16 mouse cellular contexts compared by ENCODE assay signal in genomic region chr11:95264455-95265013, GRCm38 (mm10). TPM values are rescaled to one million over a fixed set of nuclear protein-coding genes. Genes with fewer than 3 reads are reported as not detected.
DNase-seq lines count a peak whose midpoint lies in the region; ATAC-seq and TF ChIP-seq lines count a peak whose summit lies in the region.
"Had no signal": no experiment of that assay in that cellular context is flagged by ENCODE, and none has a peak within 500 bp of the region (broad histone marks: within the 10 kb centered on the region; RNA-seq: fewer than 3 reads in every experiment).

No protein-coding gene starts in this region.

- no peaks in the 10 kb centered on the region for H3K9me3 ChIP-seq in heart, embryonic 15.5 days (replicated peaks)
- no peaks in the 10 kb centered on the region for H3K9me3 ChIP-seq in liver, postnatal 0 days (ENCODE audit: low read length)
- H3K9me3 ChIP-seq in liver, embryonic 12.5 days (replicated peaks) = no peaks in the 10 kb centered on the region
- H3K9me3 ChIP-seq in midbrain, embryonic 14.5 days (ENCODE audit: control insufficient read depth, low read length) = no peaks in the 10 kb centered on the region
- H3K9me3 ChIP-seq: heart, embryonic 12.5 days; hindbrain, embryonic 15.5 days; limb, embryonic 10.5 days had no signal

- H3K9ac ChIP-seq in heart, embryonic 15.5 days = no peak overlapping the region
- no peak overlapping the region for H3K9ac ChIP-seq in liver, postnatal 0 days (replicated peaks)
- no peak overlapping the region for H3K9ac ChIP-seq in liver, embryonic 12.5 days
- no peak overlapping the region for H3K9ac ChIP-seq in midbrain, embryonic 14.5 days (replicated peaks; ENCODE audit: low read length)
- H3K9ac ChIP-seq: heart, embryonic 12.5 days; hindbrain, embryonic 15.5 days had no signal

- WGBS in heart, embryonic 15.5 days = 80% methylated on average over 4 of the region's 4 CpGs
- WGBS in liver, postnatal 0 days (ENCODE audit: insufficient replicate concordance) = 86% methylated on average over 4 of the region's 4 CpGs
- WGBS in liver, embryonic 12.5 days (ENCODE audit: insufficient replicate concordance) = 82% methylated on average over 4 of the region's 4 CpGs
- 54% methylated on average over 4 of the region's 4 CpGs for WGBS in midbrain, embryonic 14.5 days

- H3K4me1 ChIP-seq in heart, embryonic 15.5 days (replicated peaks) = peaks cover 9% of the 10 kb centered on the region
- H3K4me1 ChIP-seq in liver, postnatal 0 days (ENCODE audit: insufficient read depth) = peaks cover 30% of the 10 kb centered on the region
- H3K4me1 ChIP-seq in liver, embryonic 12.5 days = peaks cover 30% of the 10 kb centered on the region
- peaks cover 15% of the 10 kb centered on the region; the same call in 1 of the 2 replicates for H3K4me1 ChIP-seq in midbrain, embryonic 14.5 days (ENCODE audit: control insufficient read depth, insufficient read depth, low read length)

- H3K27me3 ChIP-seq in heart, embryonic 15.5 days = no peaks in the 10 kb centered on the region
- H3K27me3 ChIP-seq in liver, postnatal 0 days (ENCODE audit: insufficient read depth, low read length) = no peaks in the 10 kb centered on the region
- H3K27me3 ChIP-seq in liver, embryonic 12.5 days (replicated peaks) = peaks cover 34% of the 10 kb centered on the region
- no peaks in the 10 kb centered on the region for H3K27me3 ChIP-seq in midbrain, embryonic 14.5 days (ENCODE audit: control insufficient read depth, insufficient read depth, low read length)
- H3K27me3 ChIP-seq: heart, embryonic 12.5 days; hindbrain, embryonic 15.5 days had no signal

- H3K27ac ChIP-seq in heart, embryonic 15.5 days = peak overlapping the region; percentile 21; the same call in 1 of the 2 replicates
- H3K27ac ChIP-seq in liver, postnatal 0 days (ENCODE audit: low read depth) = no peak overlapping the region
- no peak overlapping the region for H3K27ac ChIP-seq in liver, embryonic 12.5 days
- peak overlapping the region; percentile 45; the same call in 1 of the 2 replicates for H3K27ac ChIP-seq in midbrain, embryonic 14.5 days (replicated peaks; ENCODE audit: low read depth, low read length)
- H3K27ac ChIP-seq: hindbrain, embryonic 15.5 days; limb, embryonic 10.5 days had no signal

- no peak overlapping the region for H3K4me2 ChIP-seq in heart, embryonic 15.5 days
- H3K4me2 ChIP-seq in liver, postnatal 0 days (ENCODE audit: low read depth, low read length) = no peak overlapping the region
- no peak overlapping the region for H3K4me2 ChIP-seq in liver, embryonic 12.5 days
- no peak overlapping the region for H3K4me2 ChIP-seq in midbrain, embryonic 14.5 days (ENCODE audit: low read length)
- H3K4me2 ChIP-seq: heart, embryonic 12.5 days; hindbrain, embryonic 15.5 days had no signal

- no peak for ATAC-seq in heart, embryonic 15.5 days (replicated peaks; ENCODE audit: insufficient number of reproducible peaks, insufficient read depth, low FRiP score, low read depth)
- peak; percentile 57 for ATAC-seq in liver, postnatal 0 days
- no peak for ATAC-seq in liver, embryonic 12.5 days
- ATAC-seq in midbrain, embryonic 14.5 days (ENCODE audit: low FRiP score, low TSS enrichment) = no peak

- TF ChIP-seq EP300 in liver, postnatal 0 days (IDR thresholded peaks at IDR 0.05; ENCODE audit: low read depth) = no peak

- no peaks in the 10 kb centered on the region for H3K36me3 ChIP-seq in heart, embryonic 15.5 days
- peaks cover 4% of the 10 kb centered on the region; the same call in 1 of the 2 replicates for H3K36me3 ChIP-seq in liver, postnatal 0 days (replicated peaks; ENCODE audit: insufficient read depth, low read length)
- H3K36me3 ChIP-seq in liver, embryonic 12.5 days = peaks cover 35% of the 10 kb centered on the region
- H3K36me3 ChIP-seq in midbrain, embryonic 14.5 days (ENCODE audit: control insufficient read depth, insufficient read depth, low read length) = peaks cover 5% of the 10 kb centered on the region; the same call in 1 of the 2 replicates
- H3K36me3 ChIP-seq: hindbrain, embryonic 15.5 days had no signal

- H3K4me3 ChIP-seq in heart, embryonic 15.5 days = no peak overlapping the region
- H3K4me3 ChIP-seq in liver, postnatal 0 days (ENCODE audit: low read depth, low read length) = no peak overlapping the region
- H3K4me3 ChIP-seq in liver, embryonic 12.5 days = no peak overlapping the region
- H3K4me3 ChIP-seq in midbrain, embryonic 14.5 days (replicated peaks; ENCODE audit: low read depth, low read length) = no peak overlapping the region
- H3K4me3 ChIP-seq: heart, embryonic 12.5 days; hindbrain, embryonic 15.5 days; limb, embryonic 10.5 days had no signal

- no peak for TF ChIP-seq CTCF in liver, postnatal 0 days (IDR thresholded peaks at IDR 0.05; ENCODE audit: low read depth)

- DNase-seq in heart, adult 18-20 months = no peak
- no peak for DNase-seq in liver, postnatal 0 days
- DNase-seq in adipocyte (ENCODE audit: low spot score) = peak; percentile 16
- no peak for DNase-seq in midbrain, embryonic 14.5 days
- no peak for DNase-seq in layer of hippocampus, adult 11-12 months (ENCODE audit: low spot score)
- no peak for DNase-seq in urinary bladder, adult 18-20 months (ENCODE audit: low spot score in 2 of 2)
- DNase-seq: cerebellum, adult 2 months; right cerebral cortex, adult 18-20 months had no signal

RNA-seq across cellular contexts. Expression of gene Tac4, which starts 3.2 kb away (rescaled TPM):
- polyA plus RNA-seq in heart, embryonic 15.5 days (2015; fragmentation: Nextera tagmentation; extraction: Ambion mirVana) = not detected in 2 replicates
- total RNA-seq in heart, adult 18-20 months (2021) = not detected
- not detected in 2 replicates for polyA plus RNA-seq in liver, postnatal 0 days (2015; fragmentation: Nextera tagmentation; extraction: Ambion mirVana)
- 0.10 TPM in 1 of 2 replicates, not detected in the other for polyA plus RNA-seq in liver, embryonic 12.5 days (2016; fragmentation: Nextera tagmentation; extraction: Ambion mirVana)
- polyA plus RNA-seq in midbrain, embryonic 14.5 days (2014; fragmentation: Nextera tagmentation; extraction: Ambion mirVana) = not detected in 2 replicates
- total RNA-seq: layer of hippocampus, postnatal 10 days; neutrophil, adult 5-6 weeks had no signal
- polyA plus RNA-seq: brain, embryonic 14.5 days; heart, embryonic 12.5 days; hindbrain, embryonic 15.5 days; limb, embryonic 10.5 days had no signal

RNA-seq across cellular contexts. Expression of gene Kat7, which starts 45.5 kb away (rescaled TPM):
- 43.3 and 51.3 TPM in 2 replicates for polyA plus RNA-seq in heart, embryonic 15.5 days (2015; fragmentation: Nextera tagmentation; extraction: Ambion mirVana)
- 10 to 100 TPM; 25.7 to 30.8 TPM for total RNA-seq in heart, adult 18-20 months (2021)
- polyA plus RNA-seq in liver, postnatal 0 days (2015; fragmentation: Nextera tagmentation; extraction: Ambion mirVana) = 16.8 and 19.4 TPM in 2 replicates
- polyA plus RNA-seq in liver, embryonic 12.5 days (2016; fragmentation: Nextera tagmentation; extraction: Ambion mirVana) = 48.1 and 49.5 TPM in 2 replicates
- 56.6 and 65.2 TPM in 2 replicates for polyA plus RNA-seq in midbrain, embryonic 14.5 days (2014; fragmentation: Nextera tagmentation; extraction: Ambion mirVana)

Comparison
In these comparisons a context has a peak if more than half of its experiments do, and no peak if none do; other contexts are left out.
1. H3K27ac ChIP-seq: peak in heart, embryonic 15.5 days (single experiment) and midbrain, embryonic 14.5 days (single experiment); none in liver, postnatal 0 days (single experiment) and liver, embryonic 12.5 days (single experiment).